Mouse (Mus musculus) stomach, postnatal 0 days (tissue): ENCODE data around the gene Fam131a. TPM values are rescaled to one million over a fixed set of nuclear protein-coding genes. Genes with fewer than 3 reads are reported as not detected.

ENCODE experiments used
- ATAC-seq: fragments of 200-750 bp; cut with Nextera tagmentation; 2 replicates; pipeline ENCODE4 v1.8.0; 2017; ENCODE audit not compliant: low FRiP score, low TSS enrichment
- DNase-seq: peaks from one replicate; pipeline ENCODE4 v3.0.0-alpha.2; 2016; ENCODE audit warnings: low spot score
- H3K27ac ChIP-seq: fragments of 300-500 bp; sonication (generic); replicated peaks from 2 replicates; pipeline ENCODE4 v1.5.1; 2014; ENCODE audit warnings: mild to moderate bottlenecking, control low read depth
- H3K27me3 ChIP-seq: fragments of 300-500 bp; sonication (generic); 2 replicates; pipeline ENCODE4 v1.6.1; 2014; ENCODE audit warnings: low read length; ENCODE audit not compliant: control insufficient read depth, insufficient read depth
- H3K36me3 ChIP-seq: fragments of 300-500 bp; sonication (generic); 2 replicates; pipeline ENCODE4 v1.6.1; 2014; ENCODE audit warnings: low read length, mixed read lengths; ENCODE audit not compliant: control insufficient read depth, insufficient read depth
- H3K4me1 ChIP-seq: fragments of 300-500 bp; sonication (generic); replicated peaks from 2 replicates; pipeline ENCODE4 v1.6.1; 2014; ENCODE audit warnings: antibody characterized with exemption; ENCODE audit not compliant: control insufficient read depth, insufficient read depth
- H3K4me2 ChIP-seq: fragments of 300-500 bp; sonication (generic); replicated peaks from 2 replicates; pipeline ENCODE4 v1.6.1; 2014; ENCODE audit warnings: low read depth, mild to moderate bottlenecking, control low read depth, moderate library complexity
- H3K4me3 ChIP-seq: fragments of 300-500 bp; sonication (generic); 2 replicates; pipeline ENCODE4 v1.5.1; 2014; ENCODE audit warnings: low read depth, low read length, control low read depth
- H3K9ac ChIP-seq: fragments of 300-500 bp; sonication (generic); 2 replicates; pipeline ENCODE4 v1.6.1; 2014; ENCODE audit warnings: mild to moderate bottlenecking, low read length, control low read depth, mixed read lengths
- H3K9me3 ChIP-seq: fragments of 300-500 bp; sonication (generic); 2 replicates; pipeline ENCODE4 v1.6.1; 2016; ENCODE audit warnings: low read length; ENCODE audit not compliant: control insufficient read depth
- CTCF ChIP-seq: IDR thresholded peaks from 2 replicates; pipeline ENCODE4 v1.5.1; 2016; ENCODE audit warnings: antibody characterized with exemption, low read depth, mild to moderate bottlenecking, moderate library complexity
- EP300 ChIP-seq: optimal IDR thresholded peaks from 2 replicates; pipeline ENCODE3; 2016; ENCODE audit warnings: antibody characterized with exemption
- WGBS: fragments of 180-500 bp; shearing (Covaris S2); extraction: QIAGEN DNeasy Blood & Tissue Kit; methylation state at CpG from one replicate; pipeline ENCODE4 v1.1.7; 2014; 5-methylcytosine and 5-hydroxymethylcytosine counted together
- polyA plus RNA-seq: library from polyadenylated mRNA; unstranded; fragments of >200 nt; fragmentation: Nextera tagmentation; extraction: Ambion mirVana; gene quantifications from 2 replicates; pipeline ENCODE4 v1.2.1, GENCODE M21; 2015

Gene Fam131a
- polyA plus RNA-seq, 1 experiment from 2014 or later, result 6.7 TPM

- no peak for ATAC-seq
- Histone ChIP-seq H3K4me3 (no peak overlapping the region), H3K27ac (no peak overlapping the region), H3K36me3 (no peaks in the 10 kb centered on the region; the same call in 1 of the 2 replicates), H3K27me3 (no peaks in the 10 kb centered on the region), H3K4me1 (no peaks in the 10 kb centered on the region; the same call in 1 of the 2 replicates), H3K9me3 (no peaks in the 10 kb centered on the region), H3K9ac (no peak overlapping the region), H3K4me2 (no peak overlapping the region)
- WGBS, result 80% methylated on average over 10 of the region's 10 CpGs
- no peak for TF ChIP-seq EP300
- no peak for TF ChIP-seq CTCF
- no peak for DNase-seq
These were observed 28.8 kb downstream of the Fam131a start for GRCm38 (mm10) chr16:20721808-20722207.

GRCm38 (mm10) chr16:20722736-20723135 lies 29.7 kb downstream of the Fam131a start:
- Histone ChIP-seq H3K9me3 (no peaks in the 10 kb centered on the region), H3K36me3 (no peaks in the 10 kb centered on the region; the same call in 1 of the 2 replicates), H3K4me2 (no peak overlapping the region), H3K27me3 (no peaks in the 10 kb centered on the region), H3K4me3 (no peak overlapping the region), H3K9ac (no peak overlapping the region), H3K4me1 (no peaks in the 10 kb centered on the region; the same call in 1 of the 2 replicates), H3K27ac (no peak overlapping the region)
- ATAC-seq (no peak), DNase-seq (no peak)
- TF ChIP-seq CTCF (no peak), EP300 (no peak)
- 60% methylated on average over 4 of the region's 4 CpGs for WGBS

- Histone ChIP-seq H3K36me3 (no peaks in the 10 kb centered on the region; the same call in 1 of the 2 replicates), H3K9me3 (no peaks in the 10 kb centered on the region), H3K4me1 (no peaks in the 10 kb centered on the region; the same call in 1 of the 2 replicates), H3K27me3 (no peaks in the 10 kb centered on the region), H3K4me2 (no peak overlapping the region), H3K4me3 (no peak overlapping the region), H3K9ac (no peak overlapping the region), H3K27ac (no peak overlapping the region)
- 33% methylated on average over 4 of the region's 4 CpGs for WGBS
- no peak for TF ChIP-seq EP300
- no peak for TF ChIP-seq CTCF
- no peak for ATAC-seq
- DNase-seq, result no peak
These were observed 30.2 kb downstream of the Fam131a start for GRCm38 (mm10) chr16:20723247-20723646.

GRCm38 (mm10) chr16:20724338-20724748 lies 31.3 kb downstream of the Fam131a start:
- H3K9me3 ChIP-seq, result no peaks in the 10 kb centered on the region
- H3K27ac ChIP-seq, result no peak overlapping the region
- no peaks in the 10 kb centered on the region for H3K27me3 ChIP-seq
- no peak overlapping the region for H3K4me3 ChIP-seq
- no peaks in the 10 kb centered on the region; the same call in 1 of the 2 replicates for H3K36me3 ChIP-seq
- H3K4me2 ChIP-seq, result no peak overlapping the region
- ATAC-seq (peak; percentile 85), DNase-seq (peak; percentile 79)
- TF ChIP-seq CTCF (peak; percentile 92), EP300 (no peak)
- WGBS, result 28% methylated on average over 5 of the region's 5 CpGs
- H3K4me1 ChIP-seq, result no peaks in the 10 kb centered on the region; the same call in 1 of the 2 replicates
- H3K9ac ChIP-seq, result no peak overlapping the region

- DNase-seq (no peak), ATAC-seq (no peak)
- 83% methylated on average over 7 of the region's 7 CpGs for WGBS
- Histone ChIP-seq H3K4me1 (no peaks in the 10 kb centered on the region; the same call in 1 of the 2 replicates), H3K27me3 (no peaks in the 10 kb centered on the region), H3K9ac (no peak overlapping the region), H3K27ac (no peak overlapping the region), H3K4me3 (no peak overlapping the region), H3K36me3 (no peaks in the 10 kb centered on the region; the same call in 1 of the 2 replicates), H3K4me2 (no peak overlapping the region), H3K9me3 (no peaks in the 10 kb centered on the region)
- TF ChIP-seq CTCF, result no peak
- no peak for TF ChIP-seq EP300
These were observed 32.3 kb downstream of the Fam131a start for GRCm38 (mm10) chr16:20725321-20725720.

GRCm38 (mm10) chr16:20725750-20726149 lies 32.7 kb downstream of the Fam131a start:
- no peak overlapping the region for H3K4me3 ChIP-seq
- peak overlapping the region; percentile 13; the same call in 1 of the 2 replicates for H3K9ac ChIP-seq
- no peak for DNase-seq
- no peak overlapping the region for H3K27ac ChIP-seq
- no peak overlapping the region for H3K4me2 ChIP-seq
- H3K9me3 ChIP-seq, result no peaks in the 10 kb centered on the region
- TF ChIP-seq EP300, result no peak
- no peak for TF ChIP-seq CTCF
- 83% methylated on average over 4 of the region's 4 CpGs for WGBS
- ATAC-seq, result no peak
- H3K27me3 ChIP-seq, result no peaks in the 10 kb centered on the region
- H3K36me3 ChIP-seq, result no peaks in the 10 kb centered on the region; the same call in 1 of the 2 replicates
- no peaks in the 10 kb centered on the region; the same call in 1 of the 2 replicates for H3K4me1 ChIP-seq
